Mouse (Mus musculus): ENCODE data around the gene Ctsa.
"Not testable (repeated sequence)": the region's sequence is repeated elsewhere in the genome, so short reads cannot be mapped to it uniquely, and the experiment has no call there.

The Ctsa gene

DNA sequence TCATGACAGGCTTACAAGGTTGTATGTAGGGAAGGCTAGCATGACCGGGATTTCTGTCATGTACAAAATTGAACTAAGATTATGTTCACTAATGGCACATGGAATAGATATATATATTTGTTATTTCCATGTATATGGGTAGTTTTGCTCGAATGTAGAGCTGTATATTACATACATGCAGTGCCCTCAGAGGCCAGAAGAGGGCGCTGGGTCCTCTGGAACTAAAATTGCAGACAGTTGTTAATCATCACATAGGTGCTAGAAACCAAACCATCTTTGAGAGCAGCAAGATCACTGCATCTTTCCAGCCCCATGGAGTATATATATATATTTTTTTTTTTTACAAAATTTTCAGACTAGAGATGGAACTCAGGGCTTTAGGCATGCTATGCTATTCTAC lies 13.1 kb downstream of the Ctsa start:
- no peak for DNase-seq (ENCODE audit: low read depth in 1 of 2, low spot score in 2 of 2)

GRCm38 (mm10) chr2:164850061-164850460 lies 17.4 kb downstream of the Ctsa start:
- DNase-seq (ENCODE audit: low read depth in 1 of 2, low spot score in 2 of 2) = no peak

DNA sequence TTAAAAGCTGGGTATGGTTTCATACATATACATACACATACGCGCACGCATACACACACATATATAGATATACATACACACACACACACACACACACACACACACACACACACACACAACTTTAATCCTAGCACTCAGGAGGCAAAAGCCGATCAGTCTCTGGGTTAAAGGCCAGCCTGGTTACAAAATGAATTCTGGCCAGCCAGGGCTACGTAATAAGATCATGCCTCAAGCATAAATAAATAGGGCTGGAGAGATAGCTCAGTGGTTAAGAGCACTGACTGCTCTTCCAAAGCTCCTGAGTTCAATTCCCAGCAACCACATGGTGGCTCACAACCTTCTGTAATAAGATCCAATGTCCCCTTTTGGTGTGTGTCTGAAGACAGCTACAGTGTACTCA lies 22.9 kb downstream of the Ctsa start:
- not testable (repeated sequence) for DNase-seq (ENCODE audit: low read depth in 1 of 2, low spot score in 2 of 2)

DNA sequence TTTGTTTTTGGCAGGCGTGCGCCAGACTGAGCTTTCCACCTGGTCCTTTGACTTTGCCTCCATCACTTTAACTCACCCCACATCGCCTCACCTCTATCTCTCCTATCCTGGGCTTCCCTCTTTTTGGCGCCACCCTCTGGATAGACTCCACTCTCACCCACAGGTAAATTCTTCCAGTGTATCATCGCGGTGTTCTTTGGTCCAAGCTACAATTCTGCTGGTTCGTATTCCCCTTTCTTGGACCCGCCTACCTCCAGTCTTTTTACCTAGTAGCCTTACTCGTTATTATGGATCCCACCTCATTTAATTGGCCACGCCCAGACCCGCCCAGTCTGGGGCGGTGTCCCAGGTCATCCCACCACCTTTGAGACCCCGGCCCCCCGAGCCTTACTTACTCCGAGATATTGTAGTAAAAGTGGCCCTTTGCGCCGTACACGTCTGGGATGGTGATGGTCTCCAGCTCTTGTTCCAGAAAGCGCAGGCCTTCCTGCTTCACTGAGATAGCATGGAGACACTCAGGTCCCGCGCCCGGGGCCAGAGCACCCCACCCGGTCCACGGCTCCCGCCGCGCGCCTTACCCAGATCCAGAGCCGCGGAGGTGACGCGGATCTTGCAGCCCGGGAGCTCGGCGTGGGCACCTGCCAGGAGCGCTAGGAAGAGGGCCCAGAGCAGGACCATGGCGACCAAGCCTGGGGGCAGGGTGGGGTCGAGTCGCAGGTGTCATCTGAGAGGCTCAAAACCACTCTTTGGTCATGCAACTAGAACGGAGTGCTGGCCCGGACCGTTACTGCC lies 23.8 kb downstream of the Ctsa start:
- no peak for DNase-seq (ENCODE audit: low read depth in 1 of 2, low spot score in 2 of 2)

DNA sequence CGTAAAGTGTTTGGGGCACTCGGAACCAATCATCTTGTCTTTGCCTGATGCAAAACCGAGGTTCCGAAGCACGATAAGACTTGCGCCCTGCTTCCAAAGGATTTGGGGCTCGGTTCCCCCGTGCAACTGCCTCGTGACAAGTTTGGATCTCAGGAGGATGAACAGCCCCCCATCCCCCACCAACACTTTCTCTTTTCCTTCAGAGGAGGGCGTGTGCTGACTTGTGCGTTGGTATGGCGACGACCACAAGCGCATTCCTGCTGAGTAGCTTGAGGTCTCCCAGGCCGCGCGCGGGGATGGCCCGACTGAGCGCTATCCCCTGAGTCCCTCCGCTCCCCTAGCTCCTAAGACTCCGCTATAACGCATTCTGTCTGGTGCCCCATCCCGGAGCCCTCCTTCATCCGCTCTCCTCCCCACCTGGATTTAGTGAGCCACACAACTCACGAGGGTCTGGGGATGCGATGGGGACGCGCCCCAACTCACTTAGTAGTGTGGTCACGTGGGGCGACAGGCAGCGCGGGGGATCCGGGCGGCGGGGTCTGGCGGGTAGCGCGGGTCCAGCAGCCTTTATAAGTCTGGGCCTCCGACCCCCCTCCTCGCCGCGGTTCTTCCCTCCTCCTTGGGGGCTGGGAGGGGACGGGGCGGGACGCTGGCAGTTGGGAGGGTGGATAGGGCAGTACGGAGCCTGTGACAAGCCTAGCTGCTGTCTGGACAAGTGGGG lies 24.6 kb downstream of the Ctsa start, which contains the start of gene Pltp:
Pltp (minus strand) TSS at position 611 of the 721 bp plus-strand sequence.
- DNase-seq (ENCODE audit: low read depth in 1 of 2, low spot score in 2 of 2) = no peak

DNA sequence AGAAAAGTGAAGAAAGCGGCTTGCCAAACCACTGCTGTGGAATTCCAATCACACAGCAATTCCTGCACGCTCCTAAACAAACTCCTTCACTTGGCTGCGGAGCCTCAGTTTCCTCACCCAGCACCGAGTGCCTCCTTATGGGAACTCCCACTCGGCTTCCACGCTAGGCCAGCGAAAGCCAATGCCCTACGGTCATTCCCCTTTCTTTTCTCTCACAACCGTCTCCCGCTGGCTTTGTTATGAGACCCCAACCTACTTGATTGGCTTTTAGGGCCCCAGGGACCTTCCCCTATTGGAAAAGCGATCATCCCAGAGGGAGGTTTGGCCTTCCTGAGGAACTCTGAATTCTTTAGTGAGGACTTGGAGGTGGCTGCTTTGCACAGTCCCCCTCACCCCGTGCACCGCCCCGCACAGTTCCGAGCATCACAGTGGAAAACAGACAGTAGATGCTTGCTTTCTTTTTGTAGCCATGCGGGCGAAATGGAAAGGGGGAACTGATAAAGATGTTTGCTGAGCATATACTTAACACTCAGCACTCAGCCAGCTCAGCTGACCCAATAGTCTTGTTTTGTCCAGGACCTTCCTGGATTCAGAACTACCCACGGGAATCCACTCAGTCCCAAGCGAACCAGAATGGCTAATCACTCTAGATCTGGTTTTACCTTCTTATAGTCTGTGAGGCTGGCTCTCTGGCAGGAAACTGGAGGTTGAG lies 25.3 kb downstream of the Ctsa start:
- no peak for DNase-seq (ENCODE audit: low read depth in 1 of 2, low spot score in 2 of 2)

DNA sequence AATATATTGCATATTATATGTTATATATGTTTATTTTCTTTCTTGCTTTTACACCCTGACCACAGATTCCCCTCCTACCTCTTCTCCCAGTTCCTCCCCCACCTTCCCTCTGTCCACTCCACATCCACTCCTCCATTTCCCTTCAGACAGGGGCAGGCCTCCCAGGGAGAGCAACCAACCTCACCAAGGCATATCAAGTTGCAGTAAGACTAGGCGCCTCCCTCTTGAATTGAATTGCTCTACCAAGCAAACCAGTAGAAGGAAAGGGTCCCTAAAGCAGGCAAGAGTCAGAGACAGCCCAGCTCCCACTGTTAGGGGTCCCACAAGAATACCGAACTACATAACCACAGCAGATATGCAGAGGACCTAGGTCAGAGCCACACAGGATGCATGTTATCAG lies 26.5 kb downstream of the Ctsa start:
- DNase-seq (ENCODE audit: low read depth in 1 of 2, low spot score in 2 of 2) = no peak

- DNase-seq (ENCODE audit: low read depth in 1 of 2, low spot score in 2 of 2) = no peak
Measured at GRCm38 (mm10) chr2:164859640-164860432, 27.2 kb downstream of the Ctsa start.

DNA sequence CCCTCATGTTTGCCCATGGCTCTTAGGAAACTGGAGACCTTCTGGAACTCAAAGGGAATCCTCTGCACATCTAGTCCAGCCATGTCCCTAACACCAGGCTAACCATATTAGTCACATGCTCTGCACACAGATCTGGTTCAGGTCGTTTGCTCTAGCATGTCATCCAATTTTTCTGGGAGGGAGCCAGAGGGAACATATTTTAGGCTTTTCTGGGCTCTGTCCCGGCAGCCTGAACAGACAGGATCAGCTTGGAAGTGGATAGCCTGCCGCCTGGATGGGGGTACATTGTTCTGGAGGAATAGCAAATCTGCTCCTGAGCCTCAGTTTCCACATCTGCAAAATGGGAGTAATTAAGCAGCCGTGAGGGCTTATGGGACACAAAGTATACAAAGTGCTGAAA lies 28.4 kb downstream of the Ctsa start:
- DNase-seq (ENCODE audit: low read depth in 1 of 2, low spot score in 2 of 2) = no peak

GRCm38 (mm10) chr2:164862179-164862861 lies 29.6 kb downstream of the Ctsa start:
- DNase-seq (ENCODE audit: low read depth in 1 of 2, low spot score in 2 of 2) = peak in 1 of 2 experiments; percentile 40

- DNase-seq (ENCODE audit: low read depth in 1 of 2, low spot score in 2 of 2) = not testable (repeated sequence)
Measured at GRCm38 (mm10) chr2:164863411-164863810, 30.7 kb downstream of the Ctsa start.

DNA sequence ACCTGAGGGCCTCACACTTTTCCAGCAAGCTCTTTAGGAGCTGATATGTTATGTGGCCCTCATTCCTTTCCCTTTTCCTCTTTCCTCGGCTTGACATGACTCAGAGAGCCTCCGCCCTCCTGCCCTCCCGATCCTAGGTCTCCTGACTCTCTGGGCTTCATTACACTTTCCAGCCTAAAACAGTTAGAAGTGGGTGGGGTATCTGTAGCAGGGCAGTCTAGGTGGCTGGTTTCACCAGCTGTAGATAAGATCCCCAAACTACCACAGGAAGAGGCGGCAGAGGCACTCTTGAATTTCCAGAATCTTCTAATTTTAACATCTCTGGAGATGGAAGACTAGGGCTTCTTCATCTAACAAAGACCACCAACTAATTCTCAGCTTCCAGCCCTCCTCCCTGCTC lies 31.9 kb downstream of the Ctsa start:
- no peak for DNase-seq (ENCODE audit: low read depth in 1 of 2, low spot score in 2 of 2)

GRCm38 (mm10) chr2:164866741-164867551 lies 34.3 kb downstream of the Ctsa start:
- DNase-seq (ENCODE audit: low read depth in 1 of 2, low spot score in 2 of 2) = peak in 1 of 2 experiments; percentile 52

- DNase-seq (ENCODE audit: low read depth in 1 of 2, low spot score in 2 of 2) = no peak
Measured at GRCm38 (mm10) chr2:164867566-164867965, 34.9 kb downstream of the Ctsa start.

DNA sequence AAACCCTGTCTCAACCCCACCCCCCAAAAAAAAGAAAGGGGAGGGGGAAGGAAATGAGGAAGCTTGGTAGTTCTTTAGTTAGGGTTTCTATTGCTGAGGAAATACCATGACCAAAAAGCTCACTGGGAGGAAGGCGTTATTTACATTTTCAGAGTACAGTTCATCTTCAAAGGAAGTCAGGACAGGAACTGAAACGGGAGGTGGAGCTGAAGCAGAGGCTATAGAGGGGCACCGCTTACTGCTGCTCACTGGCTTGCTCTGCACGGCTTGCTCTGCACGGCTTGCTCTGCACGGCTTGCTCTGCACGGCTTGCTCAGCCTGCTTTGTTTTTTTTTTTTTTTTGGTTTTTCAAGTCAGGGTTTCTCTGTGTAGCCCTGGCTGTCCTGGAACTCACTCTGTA lies 35.8 kb downstream of the Ctsa start:
- peak in 1 of 2 experiments; percentile 51 for DNase-seq (ENCODE audit: low read depth in 1 of 2, low spot score in 2 of 2)

- no peak for DNase-seq (ENCODE audit: low read depth in 1 of 2, low spot score in 2 of 2)
Measured at GRCm38 (mm10) chr2:164871602-164872303, 39.1 kb downstream of the Ctsa start.

GRCm38 (mm10) chr2:164873621-164874020 lies 40.9 kb downstream of the Ctsa start:
- no peak for DNase-seq (ENCODE audit: low read depth in 1 of 2, low spot score in 2 of 2)

- no peak for DNase-seq (ENCODE audit: low read depth in 1 of 2, low spot score in 2 of 2)
Measured at GRCm38 (mm10) chr2:164874239-164874769, 41.6 kb downstream of the Ctsa start.

GRCm38 (mm10) chr2:164875648-164876047 lies 43.0 kb downstream of the Ctsa start:
- not testable (repeated sequence) for DNase-seq (ENCODE audit: low read depth in 1 of 2, low spot score in 2 of 2)

Measured in monocyte, adult 2 months (primary cell).